Mouse (Mus musculus) spleen, adult 18-20 months (tissue): ENCODE data around the gene Myo1e.

Source experiments
- DNase-seq, 2 experiments: peaks; one replicate each; pipeline ENCODE4 v3.0.0; 2022; ENCODE audit warnings: mixed read lengths in 2 of 2

The Myo1e gene

GRCm38 (mm10) chr9:70207151-70207831 is at the start of gene Myo1e:
Gene Myo1e, plus strand, starts transcription at chr9:70207350.
- peak; percentile 70 to 76 for DNase-seq

- DNase-seq: no peak
Observed at GRCm38 (mm10) chr9:70160071-70160470, 47.1 kb upstream of the Myo1e start.

GRCm38 (mm10) chr9:70168973-70169372 is 38.2 kb upstream of the Myo1e start:
- no peak for DNase-seq

GRCm38 (mm10) chr9:70174291-70174848 is 32.8 kb upstream of the Myo1e start:
- DNase-seq: no peak

- no peak for DNase-seq
Observed at GRCm38 (mm10) chr9:70174896-70175295, 32.3 kb upstream of the Myo1e start.

- DNase-seq: no peak
Observed at GRCm38 (mm10) chr9:70176291-70176690, 30.9 kb upstream of the Myo1e start.

- no peak for DNase-seq
Observed at GRCm38 (mm10) chr9:70181719-70182118, 25.4 kb upstream of the Myo1e start.

- DNase-seq: no peak
Observed at GRCm38 (mm10) chr9:70182639-70183038, 24.5 kb upstream of the Myo1e start.

- no peak for DNase-seq
Observed at GRCm38 (mm10) chr9:70192336-70192735, 14.8 kb upstream of the Myo1e start.

- DNase-seq: no peak
Observed at GRCm38 (mm10) chr9:70194622-70195021, 12.5 kb upstream of the Myo1e start.

- DNase-seq: no peak
Observed at GRCm38 (mm10) chr9:70196956-70197659, 10.0 kb upstream of the Myo1e start.

- no peak for DNase-seq
Observed at GRCm38 (mm10) chr9:70197992-70198391, 9.2 kb upstream of the Myo1e start.

GRCm38 (mm10) chr9:70202753-70203152 is 4.4 kb upstream of the Myo1e start:
- DNase-seq: peak; percentile 41 to 68

- no peak for DNase-seq
Observed at GRCm38 (mm10) chr9:70203267-70204076, 3.7 kb upstream of the Myo1e start.

GRCm38 (mm10) chr9:70207981-70208521 is 901 bp downstream of the Myo1e start:
- peak; percentile 33 to 57 for DNase-seq

GRCm38 (mm10) chr9:70208751-70209150 is 1.6 kb downstream of the Myo1e start:
- no peak for DNase-seq

GRCm38 (mm10) chr9:70209296-70210049 is 2.3 kb downstream of the Myo1e start:
- DNase-seq: peak; percentile 65 to 73

- DNase-seq: no peak
Observed at GRCm38 (mm10) chr9:70211638-70212037, 4.5 kb downstream of the Myo1e start.

GRCm38 (mm10) chr9:70216517-70216916 is 9.4 kb downstream of the Myo1e start:
- no peak for DNase-seq

- no peak for DNase-seq
Observed at GRCm38 (mm10) chr9:70219295-70219931, 12.3 kb downstream of the Myo1e start.

- DNase-seq: no peak
Observed at GRCm38 (mm10) chr9:70220461-70221170, 13.5 kb downstream of the Myo1e start.
